ENCODE assay signal across 26 mouse cellular contexts in the genomic region with DNA sequence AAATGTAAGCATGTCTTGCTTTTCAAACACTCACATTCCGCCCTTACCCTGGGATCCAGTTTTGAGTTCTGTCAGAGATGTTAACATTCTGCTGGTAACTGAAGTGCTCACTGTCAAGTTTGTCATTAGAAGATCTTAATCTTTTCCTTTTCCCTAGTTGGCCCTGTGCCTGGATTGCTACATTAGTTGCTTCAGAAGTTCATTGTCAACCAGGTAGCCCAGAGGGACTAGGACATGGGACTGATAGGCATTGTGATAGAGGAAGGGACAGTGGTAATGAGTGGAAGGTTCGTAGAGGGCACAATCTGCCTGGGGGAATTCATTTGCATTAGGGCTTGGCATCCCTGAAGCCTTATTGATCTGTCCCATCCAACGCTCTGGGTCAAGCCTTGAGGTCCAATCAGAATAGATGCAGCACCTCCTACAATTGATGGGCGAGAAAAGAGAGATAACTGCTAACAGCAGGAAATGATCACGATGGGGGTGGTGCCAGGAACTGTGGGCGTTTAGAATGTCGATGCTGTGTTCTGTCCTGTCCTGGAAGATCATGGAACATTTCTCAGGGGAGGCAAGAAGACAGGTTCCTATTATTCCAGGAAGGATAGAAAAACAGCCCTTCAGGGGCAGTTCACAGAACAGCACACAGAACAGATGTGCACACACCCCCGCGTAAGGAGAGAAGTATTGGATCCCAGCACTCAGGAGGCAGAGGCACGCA. TPM values are rescaled to one million over a fixed set of nuclear protein-coding genes. Genes with fewer than 3 reads are reported as not detected.
"Had no signal": no experiment of that assay in that cellular context is flagged by ENCODE, and none has a peak within 500 bp of the region (broad histone marks: within the 10 kb centered on the region; RNA-seq: fewer than 3 reads in every experiment).

No protein-coding gene starts in this region.

- H3K4me2 ChIP-seq: limb, embryonic 13.5 days; lung, embryonic 15.5 days; midbrain, embryonic 12.5 days; midbrain, embryonic 15.5 days; neural tube, embryonic 12.5 days; neural tube, embryonic 15.5 days; stomach, embryonic 15.5 days had no signal

- H3K36me3 ChIP-seq: limb, embryonic 10.5 days; limb, embryonic 13.5 days; lung, embryonic 15.5 days; midbrain, embryonic 12.5 days; midbrain, embryonic 15.5 days; neural tube, embryonic 12.5 days; neural tube, embryonic 15.5 days; stomach, embryonic 15.5 days had no signal

- H3K27me3 ChIP-seq: midbrain, embryonic 15.5 days; neural tube, embryonic 12.5 days; neural tube, embryonic 15.5 days; stomach, embryonic 15.5 days had no signal

- ATAC-seq: midbrain, embryonic 15.5 days had no signal

- H3K27ac ChIP-seq: limb, embryonic 10.5 days; limb, embryonic 13.5 days; liver, embryonic 14.5 days; lung, embryonic 15.5 days; midbrain, embryonic 12.5 days; midbrain, embryonic 15.5 days; neural tube, embryonic 12.5 days; neural tube, embryonic 15.5 days; stomach, embryonic 15.5 days had no signal

- H3K4me3 ChIP-seq: limb, embryonic 10.5 days; limb, embryonic 13.5 days; lung, embryonic 15.5 days; midbrain, embryonic 12.5 days; midbrain, embryonic 15.5 days; neural tube, embryonic 12.5 days; neural tube, embryonic 15.5 days; stomach, embryonic 15.5 days had no signal

- DNase-seq: kidney, adult 18-20 months; kidney, adult 9 months; kidney, postnatal 14 days; kidney, postnatal 4 days; lung, adult 18-20 months; lung, postnatal 10 days; lung, postnatal 36 days; right cerebral cortex, adult 18-20 months; right cerebral cortex, postnatal 14 days; spleen, adult 18-20 months; thymus, adult 18-20 months; thymus, postnatal 36 days had no signal

- H3K9ac ChIP-seq: limb, embryonic 13.5 days; liver, embryonic 14.5 days; lung, embryonic 15.5 days; midbrain, embryonic 12.5 days; midbrain, embryonic 15.5 days; neural tube, embryonic 12.5 days; neural tube, embryonic 15.5 days; stomach, embryonic 15.5 days had no signal

- H3K9me3 ChIP-seq: limb, embryonic 10.5 days; limb, embryonic 13.5 days; lung, embryonic 15.5 days; midbrain, embryonic 12.5 days; midbrain, embryonic 15.5 days; neural tube, embryonic 12.5 days; neural tube, embryonic 15.5 days; stomach, embryonic 15.5 days had no signal

RNA-seq across cellular contexts. Expression of gene 4930519P11Rik, which starts 4.0 kb away (rescaled TPM):
- total RNA-seq: layer of hippocampus, adult 18-20 months; layer of hippocampus, postnatal 14 days; left cerebral cortex, adult 8-10 months; left cerebral cortex, postnatal 14 days had no signal
- polyA plus RNA-seq: kidney, embryonic 16.5 days; lung, embryonic 15.5 days had no signal
